Mouse (Mus musculus): ENCODE results near the gene Katna1.

- TF ChIP-seq CTCF (IDR thresholded peaks at IDR 0.05; ENCODE audit: control insufficient read depth, insufficient read depth, insufficient replicate concordance, low read depth, low read length): no peak
- no peak for TF ChIP-seq POLR2A (IDR thresholded peaks at IDR 0.05; ENCODE audit: control insufficient read depth, low read depth, low read length)
Measured at GRCm38 (mm10) chr10:7702586-7702985, 23.2 kb upstream of the Katna1 start.
